Mouse (Mus musculus) small intestine, adult 2 months (tissue): ENCODE results near the gene Cd36. TPM values are rescaled to one million over a fixed set of nuclear protein-coding genes. Genes with fewer than 3 reads are reported as not detected.

Source experiments
- H3K27ac ChIP-seq: fragments of 200-500 bp; 2 replicates; pipeline ENCODE4 v1.5.1; 2012; ENCODE audit warnings: low read depth, low read length, control low read depth, inconsistent platforms; ENCODE audit not compliant: insufficient read depth
- H3K27me3 ChIP-seq: fragments of 200-500 bp; 2 replicates; pipeline ENCODE4 v1.6.1; 2012; ENCODE audit warnings: mild to moderate bottlenecking, moderate library complexity, low read length, inconsistent platforms; ENCODE audit not compliant: control insufficient read depth, insufficient read depth
- H3K36me3 ChIP-seq: fragments of 200-500 bp; 2 replicates; pipeline ENCODE4 v1.6.1; 2012; ENCODE audit warnings: mild to moderate bottlenecking, low read length, control low read depth, inconsistent platforms; ENCODE audit not compliant: control insufficient read depth, insufficient read depth
- H3K4me1 ChIP-seq: fragments of 200-500 bp; 2 replicates; pipeline ENCODE4 v1.6.1; 2012; ENCODE audit warnings: low read length, inconsistent platforms, mixed read lengths; ENCODE audit not compliant: control insufficient read depth, insufficient read depth, insufficient read length
- H3K4me3 ChIP-seq: fragments of 200-500 bp; 2 replicates; pipeline ENCODE4 v1.5.1; 2012; ENCODE audit warnings: low read depth, mild to moderate bottlenecking, control low read depth, inconsistent platforms, low read length, moderate library complexity
- CTCF ChIP-seq: fragments of 200-500 bp; IDR thresholded peaks from 2 replicates; pipeline ENCODE4 v1.5.1; 2012; ENCODE audit warnings: low read depth, mild to moderate bottlenecking, control low read depth, inconsistent platforms, low read length, moderate library complexity, mixed read lengths; ENCODE audit not compliant: insufficient replicate concordance, insufficient read length; ENCODE audit errors: extremely low read depth
- POLR2A ChIP-seq: fragments of 200-500 bp; IDR thresholded peaks from 2 replicates; pipeline ENCODE4 v1.6.1; 2012; ENCODE audit warnings: low read depth, mild to moderate bottlenecking, control low read depth, inconsistent platforms, low read length, moderate library complexity
- WGBS: fragments of 180-500 bp; shearing (Covaris S2); methylation state at CpG from one replicate; pipeline ENCODE4 v1.1.7; 2018; 5-methylcytosine and 5-hydroxymethylcytosine counted together
- polyA plus RNA-seq: library from polyadenylated mRNA; depleted of rRNA; stranded (reverse); fragments of >200 nt; gene quantifications from 2 replicates; pipeline ENCODE4 v1.2.3, GENCODE M21; 2012

Gene Cd36
- polyA plus RNA-seq, 1 experiment = 2.2 TPM

DNA sequence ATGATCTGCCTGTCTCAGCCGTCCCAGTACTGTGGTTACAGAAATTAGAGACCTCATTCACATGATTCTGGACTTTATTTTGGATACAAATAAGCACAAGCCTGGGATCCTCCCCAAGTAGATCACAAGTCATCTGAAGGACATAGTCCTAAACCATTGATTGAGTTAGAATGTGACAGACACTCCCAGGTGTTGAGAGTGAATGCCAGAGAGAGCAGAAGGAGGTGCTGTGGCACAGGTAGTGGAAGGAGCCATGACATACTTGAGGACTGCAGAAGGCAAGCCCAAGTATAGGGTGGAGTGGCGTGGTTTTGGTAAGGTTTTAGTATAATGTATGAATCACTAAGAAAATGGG, 7.1 kb downstream of the Cd36 start:
- Histone ChIP-seq H3K4me1 (no peaks in the 10 kb centered on the region), H3K27ac (no peak overlapping the region), H3K36me3 (no peaks in the 10 kb centered on the region), H3K27me3 (no peaks in the 10 kb centered on the region), H3K4me3 (no peak overlapping the region)
- WGBS = 79% methylated on average over 2 of the region's 2 CpGs
- TF ChIP-seq POLR2A (no peak), CTCF (no peak)

DNA sequence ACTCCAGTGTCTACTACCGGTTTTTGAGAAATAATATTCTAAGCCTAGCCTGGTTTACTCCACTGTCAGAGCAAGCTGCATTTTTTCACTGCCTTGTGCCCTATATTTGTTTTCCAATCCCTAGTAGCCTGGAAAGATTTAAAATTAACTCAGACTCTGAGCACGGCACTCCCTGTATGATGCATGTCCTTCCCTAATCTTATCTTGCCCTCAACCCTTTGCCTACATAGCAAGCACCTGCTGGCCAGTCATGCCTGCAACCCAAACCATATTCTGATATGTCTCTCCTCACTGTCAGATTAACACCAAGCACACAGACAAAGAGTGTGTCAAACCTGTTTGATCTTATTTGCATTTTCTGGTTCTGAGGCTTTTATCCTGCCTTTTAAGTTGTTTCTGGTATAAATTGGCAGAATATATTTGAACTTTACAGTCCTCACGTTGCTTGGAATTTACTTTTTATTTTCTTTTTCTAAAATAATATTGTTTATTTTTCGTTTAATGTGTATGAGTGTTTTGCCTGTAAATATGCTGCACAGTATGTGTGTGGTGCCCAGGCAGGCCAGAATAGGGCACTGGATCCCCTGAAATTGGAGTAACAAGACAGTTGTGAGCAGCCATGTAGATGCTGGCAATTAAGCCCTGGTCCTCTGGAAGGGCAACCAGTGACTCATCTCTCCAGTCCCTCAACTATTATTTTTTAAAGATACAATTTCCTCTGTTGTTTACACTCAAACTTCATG, 7.6 kb downstream of the Cd36 start:
- no peaks in the 10 kb centered on the region for H3K27me3 ChIP-seq
- no peaks in the 10 kb centered on the region for H3K36me3 ChIP-seq
- TF ChIP-seq POLR2A (no peak), CTCF (no peak)
- H3K4me1 ChIP-seq = no peaks in the 10 kb centered on the region
- WGBS = 48% methylated on average over 4 of the region's 4 CpGs
- no peak overlapping the region for H3K4me3 ChIP-seq
- H3K27ac ChIP-seq = no peak overlapping the region

DNA sequence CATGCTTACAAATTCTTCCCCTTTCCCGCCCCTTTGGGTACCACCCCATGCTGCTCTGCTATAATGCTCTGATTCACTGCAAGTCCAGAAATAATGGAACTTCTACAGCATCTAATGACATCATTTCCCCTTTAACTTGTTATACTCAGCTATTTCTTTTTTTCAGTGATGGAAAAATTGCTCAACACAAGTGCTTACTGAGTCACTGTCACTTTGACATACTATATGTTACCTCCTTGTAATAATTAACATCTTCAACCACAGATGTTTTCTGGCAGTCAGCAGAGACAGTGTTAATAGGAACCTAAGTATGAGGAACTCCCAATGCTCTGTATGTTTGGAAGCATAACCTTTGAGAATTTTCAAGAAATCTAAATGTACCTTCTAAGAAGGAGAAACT, 8.7 kb downstream of the Cd36 start:
- H3K27me3 ChIP-seq = no peaks in the 10 kb centered on the region
- no peak for TF ChIP-seq POLR2A
- no peak for TF ChIP-seq CTCF
- no peaks in the 10 kb centered on the region for H3K4me1 ChIP-seq
- no peak overlapping the region for H3K4me3 ChIP-seq
- H3K36me3 ChIP-seq = no peaks in the 10 kb centered on the region
- WGBS = 82% methylated on average over 1 of the region's 1 CpGs
- H3K27ac ChIP-seq = no peak overlapping the region

DNA sequence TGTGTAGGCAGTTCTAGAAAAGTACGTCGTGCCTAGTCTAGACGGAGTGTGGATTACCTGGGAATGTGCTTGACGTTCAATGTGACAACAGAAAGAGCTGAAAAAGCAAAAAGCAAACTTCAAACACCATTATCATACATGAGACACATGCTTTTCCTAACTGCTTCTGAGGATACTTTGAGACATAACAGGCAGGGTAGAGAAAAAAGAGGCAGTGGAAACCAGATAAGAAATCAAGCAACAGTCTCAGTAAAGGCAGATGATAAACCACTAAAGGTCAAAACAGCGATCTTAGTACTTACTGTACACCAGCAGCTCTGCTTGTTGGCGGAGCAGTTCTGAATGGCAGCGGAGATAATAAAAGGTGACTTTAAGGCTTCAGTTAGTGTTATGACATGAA, 11.6 kb downstream of the Cd36 start:
- TF ChIP-seq POLR2A = no peak
- TF ChIP-seq CTCF = no peak

DNA sequence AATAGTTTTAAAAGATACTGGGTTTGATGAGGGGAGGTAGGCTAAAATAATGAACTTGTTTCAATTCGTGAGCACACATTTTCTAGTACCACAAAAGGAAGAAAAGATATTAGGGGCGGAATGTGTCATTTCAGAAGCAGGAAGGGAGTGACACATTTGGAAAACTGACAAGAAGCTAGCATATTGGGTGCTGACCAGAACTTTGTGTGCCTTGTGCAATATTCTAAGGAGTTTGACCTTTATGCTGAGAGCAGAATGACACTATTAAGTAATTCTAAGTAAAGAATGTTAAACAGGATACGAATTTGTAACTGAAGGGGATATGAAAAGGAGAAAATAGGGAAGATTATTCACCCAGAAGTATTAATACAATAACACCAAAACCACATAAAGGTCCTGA, 12.0 kb downstream of the Cd36 start:
- Histone ChIP-seq H3K4me1 (no peaks in the 10 kb centered on the region), H3K4me3 (no peak overlapping the region), H3K36me3 (no peaks in the 10 kb centered on the region), H3K27ac (no peak overlapping the region), H3K27me3 (no peaks in the 10 kb centered on the region)
- WGBS = 19% methylated on average over 3 of the region's 3 CpGs
- TF ChIP-seq POLR2A (no peak), CTCF (no peak)

More for the DNA sequence above, 11.6 kb downstream of the Cd36 start:
- Histone ChIP-seq H3K27me3 (no peaks in the 10 kb centered on the region), H3K27ac (no peak overlapping the region), H3K4me3 (no peak overlapping the region), H3K4me1 (no peaks in the 10 kb centered on the region), H3K36me3 (no peaks in the 10 kb centered on the region)
- 44% methylated on average over 7 of the region's 7 CpGs for WGBS

DNA sequence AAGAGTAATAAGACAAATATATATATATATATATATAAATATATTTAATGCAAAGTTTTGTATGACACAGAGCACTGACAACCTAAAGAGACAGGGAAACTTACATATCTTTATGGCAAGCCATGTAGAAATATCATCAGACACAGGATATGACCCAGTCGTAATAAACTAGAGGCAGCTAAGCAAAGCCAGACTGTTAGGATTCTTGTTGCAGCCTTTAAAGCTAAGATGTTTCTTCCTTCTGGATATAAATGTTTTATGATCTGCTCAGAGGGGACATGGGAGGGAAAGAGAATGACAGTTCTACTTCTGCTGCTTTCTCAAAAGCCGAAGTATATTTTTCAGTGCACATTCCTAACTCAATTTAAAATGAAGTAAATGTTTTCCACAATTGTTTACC, 14.3 kb downstream of the Cd36 start:
- TF ChIP-seq POLR2A (no peak), CTCF (no peak)
- H3K27ac ChIP-seq = no peak overlapping the region
- H3K36me3 ChIP-seq = no peaks in the 10 kb centered on the region
- H3K4me1 ChIP-seq = no peaks in the 10 kb centered on the region
- no peaks in the 10 kb centered on the region for H3K27me3 ChIP-seq
- H3K4me3 ChIP-seq = no peak overlapping the region
- WGBS = 85% methylated on average over 2 of the region's 2 CpGs

DNA sequence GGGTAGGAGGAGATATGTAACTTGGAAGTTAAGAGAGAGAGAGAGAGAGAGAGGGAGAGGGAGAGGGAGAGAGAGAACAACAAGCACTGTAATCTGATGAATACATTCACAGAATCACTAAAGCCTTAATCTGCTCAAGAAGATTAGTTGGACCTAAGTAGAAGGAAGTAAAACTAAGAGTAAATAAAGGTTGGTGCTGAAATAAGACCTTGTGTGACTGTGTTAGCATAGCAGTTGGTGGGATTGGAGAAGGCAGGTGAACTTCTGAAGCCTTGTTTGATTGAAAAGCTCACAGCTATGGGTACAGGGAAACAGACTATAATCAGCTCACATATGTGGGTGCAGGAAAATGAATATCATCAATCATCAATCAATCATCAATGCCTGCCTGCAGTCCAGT, 23.2 kb downstream of the Cd36 start:
- Histone ChIP-seq H3K27me3 (no peaks in the 10 kb centered on the region), H3K36me3 (no peaks in the 10 kb centered on the region), H3K27ac (no peak overlapping the region), H3K4me1 (no peaks in the 10 kb centered on the region), H3K4me3 (no peak overlapping the region)
- TF ChIP-seq POLR2A = no peak
- TF ChIP-seq CTCF = no peak
